ENCODE assay signal across 7 mouse cellular contexts in genomic region chr17:25951225-25951802, GRCm38 (mm10). TPM values are rescaled to one million over a fixed set of nuclear protein-coding genes. Genes with fewer than 3 reads are reported as not detected.
DNase-seq lines count a peak whose midpoint lies in the region; ATAC-seq and TF ChIP-seq lines count a peak whose summit lies in the region.

No protein-coding gene starts in this region.

- no peak for TF ChIP-seq CTCF in lung, postnatal 0 days (IDR thresholded peaks at IDR 0.05)
- no peak for TF ChIP-seq CTCF in hindbrain, postnatal 0 days (IDR thresholded peaks at IDR 0.05; ENCODE audit: low read depth)
- no peak for TF ChIP-seq CTCF in midbrain, postnatal 0 days (IDR thresholded peaks at IDR 0.05)

- peaks cover 2% of the 10 kb centered on the region; the same call in 1 of the 2 replicates for H3K4me1 ChIP-seq in lung, postnatal 0 days (ENCODE audit: insufficient read depth, low read depth, low read length)
- peaks cover 15% of the 10 kb centered on the region; the same call in 1 of the 2 replicates for H3K4me1 ChIP-seq in embryonic facial prominence, embryonic 12.5 days
- H3K4me1 ChIP-seq in hindbrain, postnatal 0 days (ENCODE audit: insufficient read depth, low read length): 0 out of 2 replicates have a peak, but pooled peaks cover 7% of the 10 kb centered on the region
- H3K4me1 ChIP-seq in midbrain, postnatal 0 days (ENCODE audit: insufficient read depth, low read length): no peaks in the 10 kb centered on the region

- ATAC-seq in lung, postnatal 0 days: no peak
- no peak for ATAC-seq in embryonic facial prominence, embryonic 12.5 days (ENCODE audit: insufficient number of reproducible peaks, insufficient read depth, low FRiP score, low TSS enrichment)
- peak; percentile 20; the same call in 1 of the 2 replicates for ATAC-seq in hindbrain, postnatal 0 days
- ATAC-seq in midbrain, postnatal 0 days (ENCODE audit: low FRiP score): 0 out of 2 replicates have a peak, but pooled peaks have one; percentile 25

- H3K9me3 ChIP-seq in lung, postnatal 0 days (ENCODE audit: low read length): no peaks in the 10 kb centered on the region
- no peaks in the 10 kb centered on the region for H3K9me3 ChIP-seq in embryonic facial prominence, embryonic 12.5 days
- H3K9me3 ChIP-seq in hindbrain, postnatal 0 days (ENCODE audit: low read length): no peaks in the 10 kb centered on the region
- H3K9me3 ChIP-seq in midbrain, postnatal 0 days (ENCODE audit: low read length): no peaks in the 10 kb centered on the region

- H3K4me2 ChIP-seq in lung, postnatal 0 days (replicated peaks; ENCODE audit: low read depth, low read length): peak overlapping the region; percentile 58
- H3K4me2 ChIP-seq in embryonic facial prominence, embryonic 12.5 days (replicated peaks): peak overlapping the region; percentile 66
- H3K4me2 ChIP-seq in hindbrain, postnatal 0 days (ENCODE audit: low read depth, low read length): peak overlapping the region; percentile 51
- H3K4me2 ChIP-seq in midbrain, postnatal 0 days (ENCODE audit: low read depth, low read length, poor library complexity, severe bottlenecking): peak overlapping the region; percentile 57

- peaks cover 14% of the 10 kb centered on the region; the same call in 1 of the 2 replicates for H3K27me3 ChIP-seq in lung, postnatal 0 days (replicated peaks; ENCODE audit: insufficient read depth, low read length)
- H3K27me3 ChIP-seq in embryonic facial prominence, embryonic 12.5 days: peaks cover 50% of the 10 kb centered on the region
- peaks cover 7% of the 10 kb centered on the region; the same call in 1 of the 2 replicates for H3K27me3 ChIP-seq in hindbrain, postnatal 0 days (ENCODE audit: insufficient read depth, low read length)
- peaks cover 37% of the 10 kb centered on the region for H3K27me3 ChIP-seq in midbrain, postnatal 0 days (ENCODE audit: insufficient read depth, low read length)

- peak overlapping the region; percentile 27 for H3K4me3 ChIP-seq in lung, postnatal 0 days (ENCODE audit: low read depth, low read length)
- H3K4me3 ChIP-seq in embryonic facial prominence, embryonic 12.5 days: peak overlapping the region; percentile 39
- peak overlapping the region; percentile 37 for H3K4me3 ChIP-seq in hindbrain, postnatal 0 days (ENCODE audit: low read length)
- peak overlapping the region; percentile 36 for H3K4me3 ChIP-seq in midbrain, postnatal 0 days (ENCODE audit: low read depth, low read length)

- no peaks in the 10 kb centered on the region for H3K36me3 ChIP-seq in lung, postnatal 0 days (ENCODE audit: insufficient read depth, low read length)
- H3K36me3 ChIP-seq in embryonic facial prominence, embryonic 12.5 days: no peaks in the 10 kb centered on the region
- H3K36me3 ChIP-seq in hindbrain, postnatal 0 days (ENCODE audit: insufficient read depth, low read length): no peaks in the 10 kb centered on the region
- no peaks in the 10 kb centered on the region for H3K36me3 ChIP-seq in midbrain, postnatal 0 days (ENCODE audit: insufficient read depth, low read length)

- under 1% methylated on average over 29 of the region's 33 CpGs for WGBS in lung, postnatal 0 days
- WGBS in embryonic facial prominence, embryonic 12.5 days: under 1% methylated on average over 33 of the region's 33 CpGs
- WGBS in hindbrain, postnatal 0 days: under 1% methylated on average over 27 of the region's 33 CpGs
- WGBS in midbrain, postnatal 0 days: under 1% methylated on average over 33 of the region's 33 CpGs

- no peak for DNase-seq in lung, postnatal 0 days (ENCODE audit: low spot score)
- no peak for DNase-seq in lung, postnatal 25 days (ENCODE audit: low spot score)
- DNase-seq in hindbrain, postnatal 0 days (ENCODE audit: low spot score): no peak
- DNase-seq in midbrain, postnatal 0 days (ENCODE audit: low spot score): no peak
- no peak for DNase-seq in frontal cortex, postnatal 10 days (ENCODE audit: low spot score in 2 of 2)
- no peak for DNase-seq in left cerebral cortex, adult 18-20 months (ENCODE audit: low spot score in 2 of 2)

- H3K9ac ChIP-seq in lung, postnatal 0 days (replicated peaks; ENCODE audit: low read depth): no peak overlapping the region
- peak overlapping the region; percentile 41; the same call in 1 of the 2 replicates for H3K9ac ChIP-seq in embryonic facial prominence, embryonic 12.5 days
- 0 out of 2 replicates have a peak overlapping the region, but pooled peaks have one; percentile 29 for H3K9ac ChIP-seq in hindbrain, postnatal 0 days (replicated peaks; ENCODE audit: low read length)
- no peak overlapping the region for H3K9ac ChIP-seq in midbrain, postnatal 0 days (replicated peaks; ENCODE audit: low read length, poor library complexity, severe bottlenecking)

- H3K27ac ChIP-seq in lung, postnatal 0 days (ENCODE audit: low read length): no peak overlapping the region
- H3K27ac ChIP-seq in embryonic facial prominence, embryonic 12.5 days: no peak overlapping the region
- peak overlapping the region; percentile 34; the same call in 1 of the 2 replicates for H3K27ac ChIP-seq in hindbrain, postnatal 0 days
- no peak overlapping the region for H3K27ac ChIP-seq in midbrain, postnatal 0 days (ENCODE audit: low read depth, low read length)

- no peak for TF ChIP-seq EP300 in lung, postnatal 0 days (IDR thresholded peaks at IDR 0.05)

RNA-seq across cellular contexts. Expression of gene A930017K11Rik, which starts 1.1 kb away (rescaled TPM):
- polyA plus RNA-seq in lung, postnatal 0 days (2015; fragmentation: Nextera tagmentation; extraction: Ambion mirVana): not detected in 2 replicates
- polyA plus RNA-seq in embryonic facial prominence, embryonic 12.5 days (2016; fragmentation: Nextera tagmentation; extraction: Ambion mirVana): 0.14 and 0.20 TPM in 2 replicates
- total RNA-seq in hindbrain, postnatal 0 days (2014; rRNA removed): 5.6 and 7.2 TPM in 2 replicates
- polyA plus RNA-seq in hindbrain, postnatal 0 days (2015; fragmentation: Nextera tagmentation; extraction: Ambion mirVana): 4.4 and 5.0 TPM in 2 replicates
- 2.9 and 4.1 TPM in 2 replicates for total RNA-seq in midbrain, postnatal 0 days (2014; rRNA removed)
- polyA plus RNA-seq in midbrain, postnatal 0 days (2015; fragmentation: Nextera tagmentation; extraction: Ambion mirVana): 3.2 and 3.7 TPM in 2 replicates
- total RNA-seq in left cerebral cortex, adult 18-20 months (2021): under 1 TPM; 0.37 to 0.65 TPM

RNA-seq across cellular contexts. Expression of gene Nhlrc4, which starts 6.6 kb away (rescaled TPM):
- 4.5 and 4.9 TPM in 2 replicates for polyA plus RNA-seq in lung, postnatal 0 days (2015; fragmentation: Nextera tagmentation; extraction: Ambion mirVana)
- 0.14 and 0.69 TPM in 2 replicates for polyA plus RNA-seq in embryonic facial prominence, embryonic 12.5 days (2016; fragmentation: Nextera tagmentation; extraction: Ambion mirVana)
- 0.61 and 0.68 TPM in 2 replicates for total RNA-seq in hindbrain, postnatal 0 days (2014; rRNA removed)
- 0.30 and 0.72 TPM in 2 replicates for polyA plus RNA-seq in hindbrain, postnatal 0 days (2015; fragmentation: Nextera tagmentation; extraction: Ambion mirVana)
- 0.47 and 0.60 TPM in 2 replicates for total RNA-seq in midbrain, postnatal 0 days (2014; rRNA removed)
- 0.35 and 0.91 TPM in 2 replicates for polyA plus RNA-seq in midbrain, postnatal 0 days (2015; fragmentation: Nextera tagmentation; extraction: Ambion mirVana)
- under 1 TPM; 0.54 to 0.98 TPM for total RNA-seq in left cerebral cortex, adult 18-20 months (2021)

RNA-seq across cellular contexts. Expression of gene Pigq, which starts 6.6 kb away (rescaled TPM):
- polyA plus RNA-seq in lung, postnatal 0 days (2015; fragmentation: Nextera tagmentation; extraction: Ambion mirVana): 36.9 and 37.5 TPM in 2 replicates
- 49.9 and 51.7 TPM in 2 replicates for polyA plus RNA-seq in embryonic facial prominence, embryonic 12.5 days (2016; fragmentation: Nextera tagmentation; extraction: Ambion mirVana)
- 90.6 and 99.7 TPM in 2 replicates for total RNA-seq in hindbrain, postnatal 0 days (2014; rRNA removed)
- polyA plus RNA-seq in hindbrain, postnatal 0 days (2015; fragmentation: Nextera tagmentation; extraction: Ambion mirVana): 69.7 and 76.3 TPM in 2 replicates
- 73.6 and 111 TPM in 2 replicates for total RNA-seq in midbrain, postnatal 0 days (2014; rRNA removed)
- polyA plus RNA-seq in midbrain, postnatal 0 days (2015; fragmentation: Nextera tagmentation; extraction: Ambion mirVana): 75.4 and 79.7 TPM in 2 replicates
- total RNA-seq in left cerebral cortex, adult 18-20 months (2021): 100 to 1,000 TPM; 103 to 113 TPM

RNA-seq across cellular contexts. Expression of gene Rab40c, which starts 31.8 kb away (rescaled TPM):
- polyA plus RNA-seq in lung, postnatal 0 days (2015; fragmentation: Nextera tagmentation; extraction: Ambion mirVana): 19.3 and 21.7 TPM in 2 replicates
- 37.4 and 40.9 TPM in 2 replicates for polyA plus RNA-seq in embryonic facial prominence, embryonic 12.5 days (2016; fragmentation: Nextera tagmentation; extraction: Ambion mirVana)
- total RNA-seq in hindbrain, postnatal 0 days (2014; rRNA removed): 33.2 and 39.1 TPM in 2 replicates
- 34.7 and 35.3 TPM in 2 replicates for polyA plus RNA-seq in hindbrain, postnatal 0 days (2015; fragmentation: Nextera tagmentation; extraction: Ambion mirVana)
- 42.1 and 43.0 TPM in 2 replicates for total RNA-seq in midbrain, postnatal 0 days (2014; rRNA removed)
- 36.2 and 38.9 TPM in 2 replicates for polyA plus RNA-seq in midbrain, postnatal 0 days (2015; fragmentation: Nextera tagmentation; extraction: Ambion mirVana)
- 10 to 100 TPM; 41.2 TPM for total RNA-seq in left cerebral cortex, adult 18-20 months (2021)

RNA-seq across cellular contexts. Expression of gene Capn15, which starts 34.3 kb away (rescaled TPM):
- polyA plus RNA-seq in lung, postnatal 0 days (2015; fragmentation: Nextera tagmentation; extraction: Ambion mirVana): 12.7 and 13.9 TPM in 2 replicates
- 33.1 and 34.6 TPM in 2 replicates for polyA plus RNA-seq in embryonic facial prominence, embryonic 12.5 days (2016; fragmentation: Nextera tagmentation; extraction: Ambion mirVana)
- total RNA-seq in hindbrain, postnatal 0 days (2014; rRNA removed): 35.1 and 41.4 TPM in 2 replicates
- 19.0 and 20.1 TPM in 2 replicates for polyA plus RNA-seq in hindbrain, postnatal 0 days (2015; fragmentation: Nextera tagmentation; extraction: Ambion mirVana)
- total RNA-seq in midbrain, postnatal 0 days (2014; rRNA removed): 29.7 and 36.8 TPM in 2 replicates
- polyA plus RNA-seq in midbrain, postnatal 0 days (2015; fragmentation: Nextera tagmentation; extraction: Ambion mirVana): 14.7 and 20.1 TPM in 2 replicates
- total RNA-seq in left cerebral cortex, adult 18-20 months (2021): 10 to 100 TPM; 50.6 to 51.4 TPM

Comparison
In these comparisons a context has a peak if more than half of its experiments do, and no peak if none do; other contexts are left out.
1. ATAC-seq: peak in hindbrain, postnatal 0 days (single experiment) and midbrain, postnatal 0 days (single experiment); none in lung, postnatal 0 days (single experiment) and embryonic facial prominence, embryonic 12.5 days (single experiment).
2. H3K9ac ChIP-seq: peak in embryonic facial prominence, embryonic 12.5 days (single experiment) and hindbrain, postnatal 0 days (single experiment); none in lung, postnatal 0 days (single experiment) and midbrain, postnatal 0 days (single experiment).
3. Peak in every context shown above with its lines, with median percentiles within 50 percentile points of each other: H3K4me2 ChIP-seq and H3K4me3 ChIP-seq.